Mouse (Mus musculus) urinary bladder, adult 18-20 months (tissue): Measurements from ENCODE around the gene Rnf216.
A peak's percentile ranks its signal among the peaks of the same experiment; 100 is the strongest.

ENCODE experiments used
- DNase-seq, 2 experiments: peaks; one replicate each; pipeline ENCODE4 v3.0.0; 2022; ENCODE audit warnings: low spot score in 2 of 2, mixed read lengths in 2 of 2

Gene Rnf216

GRCm38 (mm10) chr5:142960775-142961271, 152.0 kb downstream of the Rnf216 start:
- DNase-seq: peak in 1 of 2 experiments; percentile 57

- peak; percentile 84 to 90 for DNase-seq
These were observed 152.9 kb downstream of the Rnf216 start, which contains the start of gene Fscn1 for GRCm38 (mm10) chr5:142959576-142960556. Fscn1 (plus strand) TSS chr5:142960343.

- DNase-seq: no peak
These were observed 153.6 kb downstream of the Rnf216 start for GRCm38 (mm10) chr5:142959156-142959555.

- DNase-seq: peak in 1 of 2 experiments; percentile 40
These were observed 154.3 kb downstream of the Rnf216 start for GRCm38 (mm10) chr5:142958464-142958863.

- DNase-seq: no peak
These were observed 155.7 kb downstream of the Rnf216 start for GRCm38 (mm10) chr5:142956956-142957703.

GRCm38 (mm10) chr5:142953641-142954040, 159.2 kb downstream of the Rnf216 start:
- DNase-seq: no peak

GRCm38 (mm10) chr5:142950405-142950804, 162.4 kb downstream of the Rnf216 start:
- DNase-seq: no peak

GRCm38 (mm10) chr5:142949580-142949979, 163.2 kb downstream of the Rnf216 start:
- no peak for DNase-seq

- no peak for DNase-seq
These were observed 165.3 kb downstream of the Rnf216 start for GRCm38 (mm10) chr5:142947460-142947859.

- DNase-seq: no peak
These were observed 167.7 kb downstream of the Rnf216 start for GRCm38 (mm10) chr5:142944979-142945682.
